Mouse (Mus musculus): ENCODE data around the gene Tmem126a.

Gene Tmem126a

DNA sequence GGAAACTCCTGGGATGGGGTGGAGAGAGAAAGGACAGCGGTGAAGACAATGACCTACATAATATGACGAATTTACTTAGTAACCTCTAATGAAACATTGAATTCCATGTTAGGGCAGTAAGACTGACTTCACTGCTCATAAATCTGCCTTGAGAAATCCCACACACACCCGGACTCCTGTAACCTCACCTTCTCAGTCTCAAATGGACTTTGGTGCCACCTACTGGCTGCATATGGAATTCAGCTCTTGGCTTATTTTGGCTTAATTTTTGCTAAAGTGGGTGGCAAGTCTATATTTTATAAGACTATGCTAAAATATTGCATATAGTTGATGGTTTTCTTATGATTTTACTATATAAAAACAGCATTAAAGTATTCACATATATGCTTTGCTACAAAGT lies 47.1 kb downstream of the Tmem126a start:
- in situ Hi-C loops (cut with MboI, MseI): loop anchor here (25.0 kb wide), 1 partner anchor 123 kb away; no protein-coding TSS in a partner anchor
